Mouse (Mus musculus) heart, postnatal 0 days (tissue): ENCODE data around the gene Lclat1.

Source experiments
- CTCF ChIP-seq: IDR thresholded peaks from 2 replicates; pipeline ENCODE4 v1.5.1; 2016; ENCODE audit warnings: antibody characterized with exemption, control low read depth, low read depth
- EP300 ChIP-seq: IDR thresholded peaks from 2 replicates; pipeline ENCODE4 v1.6.1; 2016; ENCODE audit warnings: antibody characterized with exemption, low read depth

DNA sequence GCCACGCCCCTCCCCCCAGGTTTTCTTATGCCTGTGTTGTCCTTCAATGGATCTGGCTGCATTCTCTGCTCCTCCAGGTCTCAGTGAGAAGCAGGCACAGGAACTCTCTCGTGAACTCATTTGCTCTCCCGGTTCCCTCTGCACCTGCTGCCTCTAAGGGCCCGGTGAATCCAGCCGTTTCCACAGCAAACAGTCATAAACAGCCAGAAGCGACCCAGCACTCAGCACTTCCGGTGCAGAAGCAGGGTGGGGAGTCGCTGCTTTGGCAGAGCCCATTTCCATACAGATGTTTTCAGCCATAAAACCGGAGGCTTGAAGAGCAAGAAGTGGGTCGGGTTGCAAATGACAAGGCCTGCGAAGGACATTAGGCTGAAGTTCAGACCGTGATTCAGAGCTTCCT is 150.8 kb downstream of the Lclat1 start:
- TF ChIP-seq CTCF (no peak), EP300 (no peak)
